Mouse (Mus musculus) CD4-positive, CD25-positive, alpha-beta regulatory T cell, adult 9 weeks (primary cell): Measurements from ENCODE around the gene Gm13101. TPM values are rescaled to one million over a fixed set of nuclear protein-coding genes. Genes with fewer than 3 reads are reported as not detected.

Experiments
- polyA plus RNA-seq: library from polyadenylated mRNA; unstranded; fragments of 100-300 nt; shearing (Covaris generic); gene quantifications from one replicate; pipeline ENCODE4 v1.2.1, GENCODE M21; 2017

Gm13101 gene
- not detected for polyA plus RNA-seq

GRCm38 (mm10) chr4:143966850-143967249, at the start of gene Gm13101:
Gm13101 (minus strand) TSS chr4:143966950.

GRCm38 (mm10) chr4:143994269-143994668, 27.5 kb upstream of the Gm13101 start, which contains the start of gene Pramef17:
Pramef17 (minus strand) TSS chr4:143994369.

GRCm38 (mm10) chr4:143950916-143951315, 15.8 kb downstream of the Gm13101 start, which contains the start of gene Pramef25:
Pramef25 (minus strand) TSS chr4:143951016.

Other genes starting within 250 kb of the Gm13101 start
- gene Gm13078, start 247.5 kb downstream of the Gm13101 start, polyA plus RNA-seq: not detected
- gene Gm13023, start 177.6 kb downstream of the Gm13101 start, polyA plus RNA-seq: not detected
- not detected for gene Gm13084, start 150.9 kb downstream of the Gm13101 start, polyA plus RNA-seq
- not detected for gene Gm13103, start 120.5 kb downstream of the Gm13101 start, polyA plus RNA-seq
- gene Pramef6, start 66.6 kb downstream of the Gm13101 start, polyA plus RNA-seq: not detected
- gene Pramef25, start 15.9 kb downstream of the Gm13101 start, polyA plus RNA-seq: not detected
- not detected for gene Pramef17, start 27.4 kb upstream of the Gm13101 start, polyA plus RNA-seq
- not detected for gene Pramel4, start 92.2 kb upstream of the Gm13101 start, polyA plus RNA-seq
- gene Gm13102, start 139.5 kb upstream of the Gm13101 start, polyA plus RNA-seq: not detected
- not detected for gene Oog3, start 195.7 kb upstream of the Gm13101 start, polyA plus RNA-seq
- not detected for gene Oog2, start 223.8 kb upstream of the Gm13101 start, polyA plus RNA-seq
- not detected for gene C87977, start 246.4 kb upstream of the Gm13101 start, polyA plus RNA-seq